Mouse (Mus musculus) monocyte, adult 2 months (primary cell): ENCODE results near the gene Egln2.

Experiments used
- DNase-seq, 2 experiments: peaks; one replicate each; pipeline ENCODE4 v3.0.0; 2022; ENCODE audit warnings: low spot score in 2 of 2, low read depth in 1 of 2

Gene Egln2

GRCm38 (mm10) chr7:27133156-27133555 is 33.4 kb downstream of the Egln2 start:
- no peak for DNase-seq

GRCm38 (mm10) chr7:27132588-27132987 is 34.0 kb downstream of the Egln2 start:
- DNase-seq = no peak

- no peak for DNase-seq
These were observed 35.2 kb downstream of the Egln2 start for GRCm38 (mm10) chr7:27131387-27131786.

GRCm38 (mm10) chr7:27130521-27131370 is 35.9 kb downstream of the Egln2 start:
- DNase-seq = no peak

- no peak for DNase-seq
These were observed 36.8 kb downstream of the Egln2 start for GRCm38 (mm10) chr7:27129811-27130210.

GRCm38 (mm10) chr7:27128946-27129345 is 37.7 kb downstream of the Egln2 start:
- no peak for DNase-seq

GRCm38 (mm10) chr7:27128162-27128561 is 38.4 kb downstream of the Egln2 start:
- DNase-seq = no peak

- no peak for DNase-seq
These were observed 41.6 kb downstream of the Egln2 start for GRCm38 (mm10) chr7:27124969-27125368.

GRCm38 (mm10) chr7:27124305-27124832 is 42.2 kb downstream of the Egln2 start:
- DNase-seq = no peak

- no peak for DNase-seq
These were observed 46.9 kb downstream of the Egln2 start, which contains the start of gene Cyp2f2 for GRCm38 (mm10) chr7:27119676-27120075. Gene Cyp2f2 (plus strand): TSS chr7:27119909.

GRCm38 (mm10) chr7:27118033-27118511 is 48.5 kb downstream of the Egln2 start:
- DNase-seq = no peak

- DNase-seq = no peak
These were observed 54.6 kb downstream of the Egln2 start for GRCm38 (mm10) chr7:27111987-27112386.

GRCm38 (mm10) chr7:27111038-27111437 is 55.6 kb downstream of the Egln2 start:
- DNase-seq = no peak

- no peak for DNase-seq
These were observed 56.3 kb downstream of the Egln2 start for GRCm38 (mm10) chr7:27110327-27110726.
